Mouse (Mus musculus) skeletal muscle tissue, adult 2 months (tissue): Measurements from ENCODE around the gene Kcnk4.

Experiments
- DNase-seq: peaks from one replicate; pipeline ENCODE4 v3.0.0-alpha.2; 2012; ENCODE audit warnings: low read depth, low spot score

Gene Kcnk4

DNA sequence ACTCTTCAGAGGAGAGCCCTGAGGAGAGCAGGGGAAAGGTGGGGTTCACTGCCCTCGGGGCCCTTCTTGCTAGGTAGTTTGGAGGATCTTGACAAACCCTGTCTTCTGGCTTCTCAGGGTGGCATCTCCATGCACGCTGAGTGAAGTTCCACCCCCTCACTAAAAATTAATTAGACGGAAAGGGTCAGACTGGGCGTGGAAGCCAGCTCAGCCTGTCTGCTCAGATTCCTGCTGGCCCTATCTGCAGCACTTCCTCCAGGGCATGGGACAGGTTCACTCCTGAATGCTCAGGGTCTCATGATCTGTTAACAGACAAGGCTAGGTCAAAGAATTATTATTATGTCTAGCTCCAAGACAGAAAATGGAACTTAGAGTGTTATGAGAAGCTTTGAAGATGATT lies 41.8 kb downstream of the Kcnk4 start:
- DNase-seq = no peak

GRCm38 (mm10) chr19:6877965-6878364 lies 56.4 kb downstream of the Kcnk4 start:
- DNase-seq = no peak

- DNase-seq = no peak
These were observed 57.5 kb downstream of the Kcnk4 start for GRCm38 (mm10) chr19:6876799-6877198.

DNA sequence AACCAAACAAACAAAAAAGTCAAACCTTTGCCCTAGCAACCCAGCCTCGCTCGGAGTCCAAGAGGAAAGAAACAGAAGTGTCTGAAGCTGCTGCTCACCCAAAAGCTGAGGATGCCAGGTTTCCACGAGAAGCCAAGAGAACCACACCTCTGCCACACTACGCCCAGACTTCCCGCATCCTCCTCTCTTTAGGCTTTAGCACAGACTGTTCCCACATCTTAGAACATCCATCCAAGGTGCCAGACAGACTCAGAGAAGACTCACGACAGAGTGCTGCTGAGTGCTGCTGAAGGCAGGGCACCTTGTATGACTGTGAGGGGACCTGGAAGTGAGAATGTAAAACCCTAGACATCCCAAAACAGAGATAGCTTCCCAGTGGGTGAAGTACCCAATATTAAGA lies 58.5 kb downstream of the Kcnk4 start:
- no peak for DNase-seq

- DNase-seq = no peak
These were observed 60.1 kb downstream of the Kcnk4 start for GRCm38 (mm10) chr19:6874257-6874656.
